Mouse (Mus musculus): ENCODE results near the gene Adgrb2. TPM values are rescaled to one million over a fixed set of nuclear protein-coding genes. Genes with fewer than 3 reads are reported as not detected.

Adgrb2 gene
- total RNA-seq, 4 experiments from 2014 or later, result 26.8 to 55.8 (median 42.2) TPM

DNA sequence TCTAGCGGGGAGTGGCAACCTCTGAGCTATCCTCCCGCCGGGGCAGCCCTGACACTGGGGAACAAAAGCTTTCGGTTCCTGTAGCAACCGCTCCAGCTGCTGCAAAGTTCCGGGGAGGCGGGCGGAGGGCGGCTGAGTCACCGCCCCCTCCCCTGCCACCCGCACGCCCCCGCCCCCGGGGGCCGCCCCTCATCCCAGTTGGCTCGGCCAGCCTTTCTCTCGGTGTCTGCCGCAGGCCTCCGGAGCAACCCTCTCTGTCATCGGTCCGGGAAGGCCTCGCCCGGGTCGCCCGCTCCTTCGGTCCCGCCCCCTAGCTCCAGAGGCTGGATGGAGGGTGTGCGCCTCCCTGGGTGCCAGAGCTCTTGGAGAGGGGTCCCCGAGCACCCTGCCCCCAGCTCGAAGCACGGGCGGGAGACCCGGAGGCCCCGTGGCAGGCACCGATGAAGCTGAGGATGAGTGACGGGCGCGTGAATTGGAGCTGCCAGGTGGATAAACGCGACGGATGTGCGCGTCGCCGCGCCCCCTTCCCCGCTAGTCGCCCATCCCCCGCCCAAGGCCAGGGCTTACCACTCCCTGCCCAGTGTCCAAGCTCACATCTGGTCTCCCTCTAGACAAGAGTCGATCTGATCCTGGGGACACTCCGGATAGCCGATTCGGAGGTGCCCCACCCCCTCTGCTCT is 3.3 kb downstream of the Adgrb2 start:
- DNase-seq, result peak; percentile 59

DNA sequence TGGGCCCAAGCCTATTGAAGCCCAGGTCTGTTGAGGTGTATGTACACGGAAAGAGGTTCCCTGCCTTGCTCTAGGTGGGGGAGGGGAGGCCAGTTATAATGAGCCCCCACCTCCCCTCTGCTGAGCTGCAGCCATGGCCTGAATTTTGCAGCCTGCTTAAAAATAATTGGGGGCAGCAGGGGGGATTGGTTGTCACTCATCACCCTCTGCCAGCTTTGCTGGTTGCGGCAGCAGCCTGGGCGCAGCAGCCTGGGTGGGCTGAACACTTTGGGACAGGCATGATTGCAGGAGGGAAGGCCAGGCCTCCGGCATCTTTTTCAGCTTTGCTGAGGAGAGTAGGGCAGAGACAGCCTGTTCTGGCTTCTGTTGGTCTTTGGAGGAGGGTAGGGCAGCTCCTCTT is 5.3 kb downstream of the Adgrb2 start:
- no peak for DNase-seq

DNA sequence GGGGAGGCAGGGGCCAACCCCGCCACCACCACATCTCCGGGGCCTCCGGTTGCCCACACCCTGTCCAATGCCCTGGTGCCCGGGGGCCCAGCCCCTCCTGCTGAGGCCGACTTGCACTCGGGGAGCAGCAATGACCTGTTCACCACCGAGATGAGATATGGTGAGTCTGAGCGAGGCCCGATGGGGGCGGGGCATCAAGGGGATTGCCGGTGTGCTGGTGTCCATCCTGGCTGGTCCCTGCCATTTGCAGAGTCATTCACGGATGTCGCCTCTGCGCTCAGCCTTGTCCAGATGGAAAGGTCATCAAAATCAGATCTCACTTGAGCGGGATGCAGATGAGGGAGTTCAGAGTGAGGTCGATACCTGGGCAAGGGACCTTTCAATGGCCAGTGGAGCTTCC is 8.1 kb downstream of the Adgrb2 start:
- no peak for DNase-seq

DNA sequence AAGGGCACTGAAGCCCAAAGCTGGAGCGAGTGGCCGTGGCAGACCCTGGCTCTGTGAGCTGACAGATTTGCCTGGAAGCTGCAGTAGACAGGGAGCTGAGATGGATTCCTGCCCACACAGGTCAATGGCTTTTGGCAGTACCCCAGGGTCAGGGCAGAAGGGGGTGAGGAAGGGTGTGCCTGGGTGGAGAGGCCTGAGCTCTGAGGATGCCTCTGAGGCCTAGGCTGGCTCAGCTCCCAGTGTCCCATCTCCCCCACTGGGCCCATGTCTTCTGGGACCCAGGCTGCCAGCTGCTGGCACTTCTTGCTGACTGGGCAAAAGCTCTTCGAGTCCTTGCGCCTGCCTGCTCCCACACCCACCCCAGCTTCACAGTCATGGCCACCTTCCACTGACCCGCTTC is 8.5 kb downstream of the Adgrb2 start:
- peak; percentile 57 for DNase-seq

DNA sequence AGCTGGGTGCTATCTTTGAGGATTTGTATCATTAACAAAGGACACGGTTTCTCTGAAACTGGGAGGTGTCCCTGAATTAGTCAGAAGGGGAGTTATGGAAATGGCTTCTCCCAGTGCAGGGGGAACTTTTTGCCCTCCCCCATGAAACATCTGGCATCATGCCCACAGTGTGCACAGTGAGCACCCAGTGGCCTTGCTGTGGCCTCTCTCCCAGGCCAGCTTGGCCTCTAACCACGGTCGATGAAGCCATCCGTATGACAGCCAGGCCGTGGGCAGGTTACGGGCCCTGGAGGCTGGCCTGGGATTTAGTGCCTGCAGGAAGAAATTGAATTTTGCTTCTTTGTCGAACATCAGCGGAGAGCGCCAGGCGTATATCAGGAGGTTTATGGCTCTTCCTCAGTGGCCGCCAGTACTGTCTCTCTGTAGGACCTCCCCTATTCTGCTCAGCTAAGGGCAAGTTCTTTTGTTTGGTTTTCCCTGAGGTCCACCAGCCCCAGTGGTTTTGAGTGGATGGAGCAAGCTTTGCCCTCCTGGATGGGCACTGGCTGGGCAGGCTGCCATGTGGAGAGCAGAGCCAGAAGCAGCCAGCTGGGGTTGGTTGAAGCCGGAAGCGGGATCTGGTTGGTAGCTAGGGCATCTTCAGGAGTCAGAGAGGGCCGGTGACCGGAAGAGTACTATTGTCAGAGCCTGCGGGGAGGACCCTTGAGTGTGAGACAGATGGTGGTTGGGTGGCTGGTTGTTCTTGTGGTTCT is 9.4 kb downstream of the Adgrb2 start:
- DNase-seq, result peak; percentile 90

DNA sequence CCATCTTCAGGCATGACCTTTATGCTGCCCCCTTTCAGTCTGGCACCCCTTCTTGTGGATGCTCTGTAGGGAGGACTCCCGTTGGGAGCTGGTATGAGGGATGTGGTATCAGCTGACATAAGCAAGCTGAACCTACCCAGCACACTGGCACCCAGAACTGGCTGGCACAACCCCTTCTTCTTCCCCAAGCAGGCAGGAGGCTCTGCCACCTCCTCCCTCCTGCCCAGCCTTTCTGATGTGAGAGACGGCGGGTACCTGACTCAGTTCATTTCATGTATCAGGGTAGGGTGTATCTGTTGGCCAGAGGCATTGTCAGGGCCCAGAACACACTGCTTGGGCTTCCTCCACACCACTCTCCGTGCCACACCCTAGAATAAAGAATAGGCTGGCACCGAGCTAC is 10.1 kb downstream of the Adgrb2 start:
- DNase-seq, result no peak

DNA sequence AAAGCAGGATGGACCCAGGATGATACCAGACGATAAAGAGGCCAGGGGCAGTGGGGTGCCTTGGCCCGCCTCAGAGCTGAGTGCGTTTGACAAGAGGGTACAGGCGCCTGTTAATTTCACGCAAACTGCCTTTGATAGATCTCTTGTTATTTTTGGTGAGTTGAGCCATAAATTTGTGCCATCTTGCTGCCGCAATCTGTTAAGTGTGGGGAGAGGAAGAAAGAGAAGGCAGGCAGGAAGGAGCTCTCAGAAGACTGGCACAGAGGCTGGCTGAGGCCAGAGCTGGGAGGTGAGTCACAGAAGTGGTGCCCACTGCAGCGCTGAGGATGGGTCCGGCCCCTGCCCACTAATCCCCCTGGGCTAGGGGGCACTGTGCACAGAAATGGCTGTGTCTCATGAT is 10.6 kb downstream of the Adgrb2 start:
- DNase-seq, result no peak

DNA sequence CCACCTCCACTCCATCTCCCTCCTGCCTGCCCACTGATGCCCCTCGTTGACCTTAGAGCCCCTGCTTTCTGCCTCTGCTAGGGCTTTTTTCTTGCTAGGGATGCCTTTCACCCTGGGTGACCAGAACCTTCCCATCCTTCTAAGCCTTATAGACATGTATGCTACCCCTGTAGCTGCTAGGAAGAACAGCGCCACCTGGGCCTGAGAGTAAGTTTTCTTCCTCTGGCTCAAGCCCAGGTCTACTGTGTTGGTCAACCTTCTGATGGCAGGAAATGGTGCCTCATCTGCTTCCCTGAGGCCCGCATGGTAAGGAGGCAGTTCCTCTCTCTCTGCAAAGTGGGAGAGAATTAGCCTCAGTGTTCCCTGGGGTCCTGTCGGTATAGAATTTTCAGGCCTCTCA is 11.3 kb downstream of the Adgrb2 start:
- DNase-seq, result no peak

DNA sequence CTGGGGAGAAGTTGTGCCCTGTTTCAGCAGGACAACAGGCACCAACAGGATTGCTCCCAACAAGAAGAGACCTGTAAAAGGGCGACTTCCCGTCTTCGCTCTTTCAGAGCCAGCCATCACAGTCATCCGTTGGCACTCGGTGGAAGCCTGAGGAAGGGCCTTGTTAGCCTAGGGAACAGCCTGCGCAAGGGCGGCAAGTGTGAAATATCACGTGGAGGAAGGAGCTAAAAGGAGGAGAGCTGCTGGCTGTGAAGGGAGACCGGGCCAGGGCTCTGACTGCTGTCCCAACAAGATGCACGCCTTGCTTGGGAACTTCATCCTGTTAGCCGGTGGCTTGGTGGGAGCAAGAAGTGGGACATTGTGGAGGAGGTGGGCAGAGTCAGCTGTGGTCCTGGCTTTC is 13.5 kb downstream of the Adgrb2 start:
- no peak for DNase-seq

DNA sequence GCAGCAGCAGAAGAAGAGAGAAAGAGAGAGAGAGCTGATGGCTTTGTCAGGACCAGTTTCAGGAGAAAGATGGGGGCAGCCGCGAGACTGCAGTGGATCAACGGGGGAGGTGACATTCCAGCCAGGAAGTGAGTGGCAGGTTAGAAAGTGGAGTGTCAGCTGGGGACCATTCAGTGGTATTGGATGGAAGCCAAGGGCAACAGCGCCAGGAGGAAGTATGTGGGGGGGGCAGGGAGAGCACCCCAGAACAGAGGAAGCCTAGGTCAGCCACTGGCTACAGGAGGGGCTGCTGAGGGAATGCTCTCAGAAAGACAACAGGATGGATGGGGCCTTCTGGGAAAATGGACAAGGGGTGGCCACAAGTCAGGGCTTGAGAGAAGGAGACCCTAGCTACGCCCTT is 17.0 kb downstream of the Adgrb2 start:
- no peak for DNase-seq

DNA sequence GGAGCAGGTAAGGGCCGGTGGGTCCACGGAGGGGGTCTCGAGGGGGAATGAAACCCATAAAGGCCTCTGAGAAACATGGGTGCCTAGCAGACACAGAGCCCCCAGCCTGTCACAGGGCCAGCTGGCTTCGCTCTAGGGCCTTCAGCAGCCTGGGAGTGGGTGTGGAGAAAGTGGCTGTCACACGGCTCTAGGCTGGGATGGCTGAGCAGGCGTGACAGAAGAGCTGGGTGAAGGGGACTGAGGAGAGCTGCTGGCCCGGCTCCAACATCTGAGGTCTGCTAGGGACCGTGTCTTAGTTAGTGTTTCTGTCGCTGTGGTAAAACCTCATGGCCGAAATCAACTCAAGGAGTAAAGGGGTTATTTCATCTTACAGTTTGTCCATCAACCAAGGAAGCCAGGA is 17.5 kb downstream of the Adgrb2 start:
- no peak for DNase-seq

DNA sequence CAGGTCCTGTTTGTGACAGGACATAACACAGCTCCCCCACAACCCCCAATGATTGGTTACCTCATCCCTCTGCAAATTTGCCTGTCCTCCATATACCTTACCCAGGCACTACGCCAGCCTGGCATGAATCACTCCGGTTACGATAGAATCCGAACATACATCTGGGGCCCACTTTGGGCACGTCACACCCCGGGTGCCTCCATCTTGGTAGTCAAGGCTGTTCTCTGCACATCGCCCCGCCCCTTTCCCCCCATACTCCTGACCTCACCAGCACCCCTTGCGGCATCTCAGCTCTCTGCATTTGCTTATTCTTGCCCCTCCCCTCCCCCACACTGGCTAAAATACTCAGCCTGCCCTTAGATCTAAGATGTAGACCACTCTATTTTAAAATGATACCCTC is 20.9 kb downstream of the Adgrb2 start:
- DNase-seq, result no peak

DNA sequence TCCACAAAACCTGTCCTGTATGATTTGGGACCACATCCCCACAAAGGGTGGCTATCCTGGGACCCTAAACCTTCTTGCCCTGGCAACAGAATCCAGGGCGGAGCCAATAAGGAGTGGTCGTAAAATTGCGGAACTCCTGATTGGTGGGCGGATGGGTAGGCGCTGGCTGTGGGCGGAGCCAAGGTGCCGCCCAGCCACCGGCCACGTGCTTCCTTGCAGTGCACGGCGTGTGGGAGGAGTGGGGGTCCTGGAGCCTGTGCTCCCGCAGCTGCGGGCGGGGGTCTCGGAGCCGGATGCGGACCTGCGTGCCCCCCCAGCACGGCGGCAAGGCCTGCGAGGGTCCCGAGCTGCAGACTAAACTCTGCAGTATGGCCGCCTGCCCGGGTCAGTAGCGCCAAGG is 21.9 kb downstream of the Adgrb2 start:
- DNase-seq, result no peak

DNA sequence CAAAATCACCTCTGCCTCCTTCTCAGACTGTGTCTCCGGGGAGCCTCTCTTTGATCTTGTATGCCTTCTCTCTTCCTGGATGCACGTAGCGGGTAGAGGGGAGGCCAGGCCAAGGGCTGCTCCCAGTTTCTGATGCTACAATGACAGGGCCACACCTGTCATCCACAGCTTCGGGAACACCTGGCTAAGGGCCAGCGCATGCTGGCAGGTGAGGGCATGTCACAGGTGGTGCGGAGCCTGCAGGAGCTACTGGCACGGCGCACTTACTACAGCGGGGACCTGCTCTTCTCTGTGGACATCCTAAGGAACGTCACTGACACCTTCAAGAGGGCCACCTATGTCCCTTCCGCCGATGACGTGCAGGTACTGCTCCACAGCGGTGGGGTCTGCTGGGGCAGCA is 24.4 kb downstream of the Adgrb2 start:
- DNase-seq, result no peak

DNA sequence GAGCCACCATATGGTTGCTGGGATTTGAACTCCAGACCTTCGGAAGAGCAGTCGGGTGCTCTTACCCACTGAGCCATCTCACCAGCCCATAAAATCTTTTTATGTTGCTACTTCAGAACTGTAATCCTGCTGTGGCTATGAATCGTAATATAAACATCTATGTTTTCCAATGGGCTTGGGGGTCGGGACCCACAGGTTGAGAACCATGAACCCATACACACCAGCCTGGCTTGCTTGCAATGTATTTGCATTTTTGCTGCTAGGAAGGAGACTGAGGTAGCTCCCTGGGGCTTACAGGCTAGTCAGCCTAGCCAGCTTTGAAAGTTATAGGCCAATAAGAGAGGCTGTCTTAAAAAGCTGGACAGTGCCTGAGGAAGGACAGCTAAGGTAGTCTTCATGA is 26.1 kb downstream of the Adgrb2 start:
- DNase-seq, result no peak

DNA sequence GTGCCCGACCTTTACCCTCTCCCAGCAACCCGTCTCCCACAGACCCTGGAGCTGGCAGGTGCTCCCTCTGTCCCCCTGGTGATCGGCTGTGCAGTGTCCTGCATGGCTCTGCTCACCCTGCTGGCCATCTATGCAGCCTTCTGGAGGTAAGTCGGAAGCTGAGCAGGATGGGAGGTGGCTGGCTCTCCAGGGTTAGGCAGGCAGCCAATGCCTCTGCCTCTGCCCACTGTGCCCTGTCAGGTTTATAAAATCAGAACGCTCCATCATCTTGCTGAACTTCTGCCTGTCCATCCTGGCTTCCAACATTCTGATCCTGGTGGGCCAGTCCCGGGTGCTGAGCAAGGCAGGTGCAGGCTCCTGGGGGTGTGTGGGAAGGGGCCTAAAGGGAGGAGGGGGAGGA is 27.6 kb downstream of the Adgrb2 start:
- DNase-seq, result no peak

DNA sequence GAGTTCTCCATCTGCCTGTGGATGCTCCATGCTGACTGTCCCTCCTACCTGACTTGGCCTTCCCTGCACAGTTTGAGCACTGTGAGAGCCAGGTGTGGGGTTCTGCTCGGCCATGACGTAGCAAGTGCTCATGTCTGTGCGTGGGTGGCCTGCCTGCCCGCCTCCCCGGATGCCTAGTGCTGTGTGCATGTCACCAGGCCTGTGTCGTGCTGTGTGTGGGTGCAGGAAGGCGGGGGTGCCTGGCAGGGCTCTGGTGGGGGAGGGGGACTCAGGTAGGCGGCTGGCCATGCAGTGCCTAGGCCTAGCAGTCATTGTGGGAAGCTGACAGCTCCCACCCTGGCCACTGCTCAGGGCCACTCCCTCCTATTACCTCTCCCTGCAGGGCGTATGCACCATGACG is 28.4 kb downstream of the Adgrb2 start:
- DNase-seq, result no peak

DNA sequence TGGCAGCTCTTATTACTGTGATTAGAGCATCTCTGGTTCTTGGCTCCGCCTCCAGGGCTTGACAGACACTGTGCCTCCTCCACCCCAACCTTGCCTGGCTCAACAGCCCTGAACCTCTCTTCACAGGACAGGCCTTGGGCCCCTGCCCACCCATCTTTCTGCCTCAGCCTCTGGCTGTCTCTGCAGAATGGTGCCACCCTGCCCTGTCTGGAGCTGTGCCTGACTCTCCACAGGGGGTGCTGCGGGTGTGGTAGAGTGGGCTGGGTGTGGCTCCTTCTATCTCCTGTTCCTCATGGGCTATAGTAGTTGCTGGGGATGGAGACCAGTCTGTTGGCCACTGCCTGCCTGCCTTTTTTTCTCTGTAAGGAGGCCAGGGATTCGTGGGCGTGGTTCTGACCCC is 31.3 kb downstream of the Adgrb2 start:
- DNase-seq, result no peak

DNA sequence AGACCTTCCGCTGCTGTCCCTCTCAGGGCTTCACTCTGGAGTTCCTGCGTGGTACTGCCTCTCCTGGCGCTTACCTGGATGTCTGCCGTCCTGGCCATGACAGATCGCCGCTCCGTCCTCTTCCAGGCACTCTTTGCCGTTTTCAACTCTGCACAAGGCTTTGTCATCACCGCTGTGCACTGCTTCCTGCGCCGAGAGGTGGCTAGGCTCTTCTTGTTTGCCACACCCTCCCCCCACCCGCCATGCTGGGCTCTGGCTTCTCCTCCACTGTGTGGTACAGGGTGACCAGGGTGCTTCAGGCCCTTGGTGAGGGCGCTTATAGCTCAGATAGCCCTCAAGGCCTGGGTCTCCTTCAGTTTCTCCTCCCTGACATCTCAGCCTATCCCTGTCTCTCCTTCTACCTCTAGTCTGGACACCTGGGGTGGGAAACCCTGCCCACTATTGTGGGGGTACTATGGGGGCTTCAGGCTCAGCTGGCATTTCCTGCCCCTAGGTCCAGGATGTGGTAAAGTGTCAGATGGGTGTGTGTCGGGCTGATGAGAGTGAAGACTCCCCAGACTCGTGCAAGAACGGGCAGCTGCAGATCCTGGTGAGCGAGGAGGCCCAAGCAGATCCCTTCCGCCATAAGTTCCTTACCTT is 32.5 kb downstream of the Adgrb2 start:
- DNase-seq, result no peak

DNA sequence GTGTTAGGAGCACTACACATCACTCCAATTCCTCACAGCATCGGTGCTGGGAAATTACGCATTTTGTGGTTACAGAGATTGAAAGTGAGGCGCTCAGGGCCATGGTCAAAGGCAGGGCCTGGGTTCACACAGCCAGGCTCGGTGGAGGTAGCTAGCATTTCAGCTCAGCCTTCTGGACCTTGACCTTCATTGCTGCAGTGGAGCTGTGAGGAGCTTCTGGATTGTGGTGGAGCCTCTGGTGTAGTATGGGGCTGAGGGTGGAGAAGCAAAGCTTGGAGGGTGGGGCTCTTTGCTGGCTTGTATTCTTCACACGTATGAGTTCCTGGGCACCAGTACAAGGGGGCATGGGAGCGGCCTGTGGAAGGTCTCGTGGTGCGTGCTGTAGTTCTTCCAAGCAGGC is 38.3 kb downstream of the Adgrb2 start:
- DNase-seq, result peak; percentile 42

DNA sequence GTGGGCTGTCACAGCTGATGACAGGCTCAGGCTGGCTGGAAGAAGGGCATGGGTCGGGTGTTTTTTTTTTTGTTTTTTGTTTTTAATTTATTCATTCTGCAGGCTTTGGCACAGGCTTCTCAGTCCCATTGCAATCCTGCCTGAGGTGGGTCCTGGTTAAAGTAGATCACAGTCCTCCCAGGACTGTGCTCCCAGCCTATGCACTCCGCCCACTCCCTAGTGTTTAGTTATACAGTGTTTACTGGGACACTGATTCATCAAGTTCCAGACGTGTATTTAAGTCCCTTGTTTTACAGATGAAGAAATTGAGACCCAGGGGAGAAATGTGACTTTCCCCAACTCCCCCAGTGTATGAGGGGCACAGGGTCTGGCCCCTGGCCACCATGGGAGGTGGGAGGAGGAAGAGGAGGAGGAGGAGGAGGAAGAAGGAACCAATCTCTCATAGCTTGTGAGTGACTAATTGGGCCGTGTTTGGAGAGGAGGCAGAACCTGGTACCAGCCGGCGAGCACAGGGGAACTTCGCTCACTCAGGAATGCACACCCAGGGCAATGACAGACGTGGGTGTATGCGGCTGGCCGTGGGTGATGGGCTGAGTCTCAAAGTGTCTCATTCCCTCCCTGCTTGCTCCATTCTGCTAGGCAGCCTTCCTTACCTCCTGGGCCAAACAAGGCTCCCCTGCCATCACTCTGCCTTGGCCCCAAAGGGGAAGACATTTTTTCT is 39.0 kb downstream of the Adgrb2 start:
- DNase-seq, result no peak

DNA sequence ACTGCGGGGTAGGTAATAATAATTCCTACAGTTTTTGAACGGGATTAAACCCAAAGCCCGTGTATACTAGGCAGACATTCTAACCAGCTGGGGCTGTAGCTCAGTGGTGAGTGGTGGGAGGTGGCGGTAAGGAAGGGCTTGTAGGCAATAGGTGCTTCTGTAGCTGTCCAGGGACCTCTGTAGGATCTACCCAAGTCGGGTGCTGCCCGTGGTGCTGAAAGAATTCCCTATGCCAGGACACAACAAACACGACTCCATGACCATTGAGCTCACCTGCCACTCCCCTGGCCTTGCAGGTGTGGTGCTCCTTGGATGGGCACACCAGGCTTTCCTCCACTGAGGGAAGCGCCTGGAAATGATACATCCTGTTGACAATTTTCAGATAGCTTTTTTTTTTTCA is 40.9 kb downstream of the Adgrb2 start:
- DNase-seq, result no peak

DNA sequence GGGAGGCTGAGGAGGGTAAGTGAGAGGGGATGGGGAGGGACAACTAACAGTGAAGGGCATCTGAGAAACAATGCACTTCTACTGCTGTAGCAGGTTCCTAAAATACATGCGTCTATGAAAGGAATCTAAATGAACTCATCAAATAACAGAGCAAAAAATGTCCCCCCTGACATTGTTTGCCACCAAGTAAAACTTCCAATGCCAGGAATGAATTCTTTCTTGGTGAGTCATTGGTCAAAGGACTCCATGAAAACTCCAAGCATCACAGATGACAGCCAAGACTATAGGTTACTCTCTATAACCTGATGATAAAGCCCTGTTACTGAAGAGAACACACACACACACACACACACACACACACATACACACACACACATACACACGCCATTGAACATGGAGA is 46.5 kb downstream of the Adgrb2 start:
- DNase-seq, result no peak

Measured in adrenal gland, adult 8-10 months (tissue).